Mouse (Mus musculus) cerebellum, postnatal 36 days (tissue): ENCODE measurements around the gene Chst14.

Experiments used
- DNase-seq, 2 experiments: peaks; one replicate each; pipeline ENCODE4 v3.0.0; 2021 to 2022; ENCODE audit warnings: mixed read lengths in 2 of 2

The Chst14 gene

GRCm38 (mm10) chr2:118926361-118926997, at the start of gene Chst14:
TSS of gene Chst14 (plus strand) at chr2:118926496.
- DNase-seq, result peak; percentile 57 to 67

GRCm38 (mm10) chr2:118881019-118881418, 45.3 kb upstream of the Chst14 start:
- DNase-seq, result no peak

GRCm38 (mm10) chr2:118881956-118882355, 44.3 kb upstream of the Chst14 start:
- no peak for DNase-seq

- DNase-seq, result peak; percentile 89 to 93
These were observed 43.2 kb upstream of the Chst14 start for GRCm38 (mm10) chr2:118882840-118883679.

- no peak for DNase-seq
These were observed 38.9 kb upstream of the Chst14 start for GRCm38 (mm10) chr2:118887440-118887839.

GRCm38 (mm10) chr2:118887845-118888548, 38.3 kb upstream of the Chst14 start:
- no peak for DNase-seq

- DNase-seq, result no peak
These were observed 35.1 kb upstream of the Chst14 start for GRCm38 (mm10) chr2:118891173-118891572.

GRCm38 (mm10) chr2:118895990-118896913, 30.0 kb upstream of the Chst14 start:
- peak; percentile 23 to 44 for DNase-seq

GRCm38 (mm10) chr2:118896914-118897291, 29.4 kb upstream of the Chst14 start:
- no peak for DNase-seq

- no peak for DNase-seq
These were observed 28.9 kb upstream of the Chst14 start for GRCm38 (mm10) chr2:118897392-118897791.

GRCm38 (mm10) chr2:118897808-118898207, 28.5 kb upstream of the Chst14 start:
- no peak for DNase-seq

- DNase-seq, result no peak
These were observed 27.5 kb upstream of the Chst14 start for GRCm38 (mm10) chr2:118898771-118899170.

- no peak for DNase-seq
These were observed 27.0 kb upstream of the Chst14 start for GRCm38 (mm10) chr2:118899306-118899705.

- DNase-seq, result peak in 1 of 2 experiments; percentile 23
These were observed 26.1 kb upstream of the Chst14 start, which contains the start of gene Bahd1 for GRCm38 (mm10) chr2:118899981-118900825. TSS of gene Bahd1 (plus strand) at chr2:118900377.

GRCm38 (mm10) chr2:118900826-118901140, 25.5 kb upstream of the Chst14 start:
- DNase-seq, result no peak

- DNase-seq, result peak; percentile 95 to 98
These were observed 24.9 kb upstream of the Chst14 start for GRCm38 (mm10) chr2:118901175-118902031.

- peak; percentile 37 to 52 for DNase-seq
These were observed 24.0 kb upstream of the Chst14 start for GRCm38 (mm10) chr2:118902051-118903025.

- peak; percentile 47 to 55 for DNase-seq
These were observed 23.0 kb upstream of the Chst14 start for GRCm38 (mm10) chr2:118903333-118903741.
